Mouse (Mus musculus) liver, embryonic 11.5 days (tissue): ENCODE measurements at regions not wholly inside any gene's neighbourhood (a gene's known extent, or its start where the extent isn't known, plus 50 kb on each side); places are given as distances from the start of the nearest gene placed in this dataset.
"Not testable (repeated sequence)": the region's sequence is repeated elsewhere in the genome, so short reads cannot be mapped to it uniquely, and the experiment has no call there.

Source experiments
- ATAC-seq: fragments of 200-750 bp; cut with Nextera tagmentation; replicated peaks from 2 replicates; pipeline ENCODE4 v1.8.0; 2017; ENCODE audit warnings: moderate number of reproducible peaks, mild to moderate bottlenecking, moderate TSS enrichment, moderate library complexity; ENCODE audit not compliant: low FRiP score
- DNase-seq: peaks from one replicate; pipeline ENCODE4 v3.0.0-alpha.2; 2017; ENCODE audit warnings: low spot score
- H3K27ac ChIP-seq: fragments of 300-500 bp; sonication (generic); 2 replicates; pipeline ENCODE4 v1.5.1; 2014; ENCODE audit warnings: mild to moderate bottlenecking, low read depth, low read length, control low read depth
- H3K27me3 ChIP-seq: fragments of 300-500 bp; sonication (generic); replicated peaks from 2 replicates; pipeline ENCODE4 v1.6.1; 2014; ENCODE audit warnings: low read length, mixed read lengths; ENCODE audit not compliant: control insufficient read depth, insufficient read depth
- H3K36me3 ChIP-seq: fragments of 300-500 bp; sonication (generic); 2 replicates; pipeline ENCODE4 v1.6.1; 2014; ENCODE audit warnings: mild to moderate bottlenecking, low read length, moderate library complexity, mixed read lengths; ENCODE audit not compliant: control insufficient read depth, insufficient read depth
- H3K4me1 ChIP-seq: fragments of 300-500 bp; sonication (generic); replicated peaks from 2 replicates; pipeline ENCODE4 v1.6.1; 2014; ENCODE audit warnings: low read length, mixed read lengths; ENCODE audit not compliant: control insufficient read depth, insufficient read depth
- H3K4me2 ChIP-seq: fragments of 300-500 bp; sonication (generic); 2 replicates; pipeline ENCODE4 v1.6.1; 2014; ENCODE audit warnings: mild to moderate bottlenecking, control low read depth, moderate library complexity
- H3K4me3 ChIP-seq: fragments of 300-500 bp; sonication (generic); 2 replicates; pipeline ENCODE4 v1.5.1; 2014; ENCODE audit warnings: low read depth, low read length, control low read depth
- H3K9ac ChIP-seq: fragments of 300-500 bp; sonication (generic); 2 replicates; pipeline ENCODE4 v1.6.1; 2014; ENCODE audit warnings: low read depth, low read length, control low read depth
- H3K9me3 ChIP-seq: fragments of 300-500 bp; sonication (generic); 2 replicates; pipeline ENCODE4 v1.6.1; 2016; ENCODE audit warnings: low read length, inconsistent platforms, mixed read lengths; ENCODE audit not compliant: control insufficient read depth
- WGBS: fragments of 180-500 bp; shearing (Covaris S2); extraction: QIAGEN DNeasy Blood & Tissue Kit; methylation state at CpG from one replicate; pipeline ENCODE4 v1.1.7; 2014; 5-methylcytosine and 5-hydroxymethylcytosine counted together

DNA sequence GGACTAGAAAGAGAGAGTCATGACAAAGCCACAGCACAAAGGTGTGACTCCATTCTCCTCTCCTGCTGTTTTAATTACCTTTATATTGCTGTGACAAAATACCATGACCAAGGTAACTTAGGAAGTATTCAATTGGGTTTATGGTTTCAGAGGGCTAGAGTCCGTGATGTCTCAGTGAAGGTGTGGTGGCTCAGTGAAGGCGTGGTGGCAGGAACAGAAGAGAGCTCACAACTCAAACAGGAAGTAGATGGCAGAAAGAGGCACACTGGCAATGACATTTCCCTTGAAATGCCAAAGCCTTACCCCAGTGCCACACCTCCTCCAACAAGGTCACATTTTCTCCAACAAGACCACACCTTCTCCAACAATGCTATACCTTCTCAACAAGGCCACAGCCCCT is 114.4 kb upstream of the Rybp start:
- WGBS = 81% methylated on average over 2 of the region's 2 CpGs
- Histone ChIP-seq H3K27ac (no peak overlapping the region), H3K9me3 (no peaks in the 10 kb centered on the region), H3K27me3 (no peaks in the 10 kb centered on the region), H3K36me3 (no peaks in the 10 kb centered on the region), H3K4me3 (no peak overlapping the region), H3K4me2 (no peak overlapping the region), H3K9ac (no peak overlapping the region), H3K4me1 (no peaks in the 10 kb centered on the region)
- no peak for ATAC-seq
- DNase-seq = no peak

DNA sequence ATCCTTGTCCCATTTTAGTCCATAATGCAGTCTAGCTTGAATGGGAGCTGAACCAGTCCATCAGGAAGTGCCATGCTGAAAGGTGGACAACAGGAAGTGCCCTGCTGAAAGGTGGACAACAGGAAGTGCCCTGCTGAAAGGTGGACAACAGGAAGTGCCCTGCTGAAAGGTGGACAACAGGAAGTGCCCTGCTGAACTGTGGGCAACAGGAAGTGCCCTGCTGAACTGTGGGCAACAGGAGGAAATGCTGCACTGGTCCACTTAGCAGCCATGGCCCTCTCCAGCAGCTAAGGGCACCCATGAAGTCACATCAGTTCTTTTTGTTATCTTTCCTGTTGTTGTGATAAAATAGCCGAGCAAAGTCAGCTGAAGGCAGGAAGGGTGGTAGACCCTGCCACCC is 112.1 kb upstream of the Rybp start:
- H3K9me3 ChIP-seq, H3K4me2 ChIP-seq, DNase-seq, ATAC-seq, H3K4me1 ChIP-seq, H3K27ac ChIP-seq, H3K4me3 ChIP-seq, H3K27me3 ChIP-seq, H3K36me3 ChIP-seq, H3K9ac ChIP-seq: not testable (repeated sequence)
- WGBS = 48% methylated on average over 1 of the region's 1 CpGs

DNA sequence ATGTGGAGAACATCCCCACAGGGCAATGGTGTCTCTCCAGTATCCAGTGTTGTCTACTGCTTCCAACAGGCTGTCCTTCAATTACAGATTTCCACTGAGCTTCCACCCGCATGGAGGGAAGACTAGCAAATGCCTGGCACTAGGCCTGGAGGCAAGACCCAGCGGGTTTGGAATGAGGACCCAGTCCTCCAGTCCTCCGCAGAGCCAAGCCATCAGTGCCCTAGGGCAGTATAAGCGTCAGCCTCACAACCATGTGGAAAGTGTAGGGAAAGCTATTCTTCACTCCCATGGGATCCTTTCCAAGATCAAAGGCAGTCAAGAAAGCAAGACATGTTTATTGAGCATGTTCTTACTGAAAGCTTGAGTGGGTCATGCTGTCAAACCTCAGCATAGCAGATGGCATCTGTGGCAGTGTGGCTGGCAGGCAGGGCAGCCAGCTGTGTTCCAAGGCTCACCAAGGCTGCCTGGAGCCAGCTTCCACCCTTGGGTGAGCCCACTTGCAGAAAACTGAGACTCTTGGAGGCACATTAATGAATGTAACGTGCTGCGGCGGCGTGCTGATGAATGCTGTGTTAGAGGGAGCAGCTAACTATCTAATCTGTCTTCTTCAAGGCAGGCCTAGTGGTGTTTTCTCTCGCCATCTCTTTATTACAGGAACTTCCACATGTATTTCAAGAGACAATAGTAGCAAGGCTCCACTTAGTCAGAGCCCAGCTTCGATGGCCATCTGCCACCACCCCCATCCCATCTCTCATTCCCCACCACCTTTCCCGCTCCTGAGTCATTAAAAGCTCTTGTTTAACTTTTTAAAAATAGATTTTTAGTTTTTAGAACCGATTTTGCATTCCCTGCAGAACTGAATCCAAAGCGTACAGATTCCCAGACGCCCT is 109.3 kb upstream of the Rybp start:
- H3K4me2 ChIP-seq = no peak overlapping the region
- no peaks in the 10 kb centered on the region for H3K9me3 ChIP-seq
- no peak for DNase-seq
- 79% methylated on average over 14 of the region's 14 CpGs for WGBS
- H3K4me1 ChIP-seq = no peaks in the 10 kb centered on the region
- ATAC-seq = no peak
- H3K4me3 ChIP-seq = no peak overlapping the region
- no peak overlapping the region for H3K9ac ChIP-seq
- no peak overlapping the region for H3K27ac ChIP-seq
- no peaks in the 10 kb centered on the region for H3K27me3 ChIP-seq
- no peaks in the 10 kb centered on the region for H3K36me3 ChIP-seq

DNA sequence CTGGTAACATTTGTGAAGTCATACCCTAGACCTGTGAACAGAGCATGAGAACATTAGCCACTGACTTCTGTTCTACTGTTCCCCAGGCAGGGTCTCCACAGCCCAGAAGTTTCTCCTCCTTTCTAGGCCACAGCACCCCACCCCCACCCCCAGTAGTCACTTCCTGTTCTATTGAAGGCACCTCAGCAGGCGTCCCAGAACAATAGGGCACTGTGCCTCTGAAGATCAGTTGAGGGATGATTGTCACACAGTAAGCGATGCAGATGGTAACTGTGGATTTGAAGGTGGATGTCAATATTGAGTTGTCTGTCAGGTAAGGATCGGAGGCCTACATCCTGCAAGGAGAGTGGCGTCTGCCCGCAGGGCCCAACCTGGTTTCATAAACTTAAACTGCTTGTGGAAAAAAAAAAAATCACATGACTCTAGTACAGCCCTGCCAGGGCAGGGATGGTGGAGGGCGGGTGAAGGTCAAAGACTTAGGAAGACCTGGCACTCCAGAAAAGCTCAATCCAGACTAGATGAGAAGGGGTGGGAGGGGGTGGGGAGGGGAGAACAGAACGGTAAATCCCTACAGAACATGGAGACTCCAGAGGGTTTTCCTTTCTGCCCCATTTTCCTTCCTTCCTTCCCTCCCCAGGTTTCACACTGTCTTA is 103.1 kb upstream of the Rybp start:
- 72% methylated on average over 7 of the region's 7 CpGs for WGBS

DNA sequence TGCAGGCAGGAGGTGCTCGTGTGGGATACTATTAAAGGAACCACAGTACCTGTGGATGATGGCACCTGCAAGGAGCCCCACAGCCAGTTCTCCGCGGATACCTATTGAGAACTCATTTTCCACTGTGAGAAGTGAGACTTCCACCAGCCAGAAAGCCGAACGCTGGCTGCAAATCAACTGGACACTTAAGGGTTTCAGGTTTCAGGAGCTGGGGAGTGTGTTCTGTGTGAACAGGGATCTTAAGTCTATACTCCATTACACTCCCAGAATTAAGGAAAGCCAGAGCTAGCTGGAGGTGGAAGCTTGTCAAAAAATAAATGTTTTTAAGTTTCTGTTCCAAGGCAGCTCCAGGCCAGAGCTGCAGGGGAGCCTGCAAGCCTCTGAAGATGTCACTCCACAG is 99.8 kb upstream of the Rybp start:
- Histone ChIP-seq H3K27me3 (no peaks in the 10 kb centered on the region; the same call in 1 of the 2 replicates), H3K9me3 (no peaks in the 10 kb centered on the region), H3K4me2 (no peak overlapping the region), H3K27ac (no peak overlapping the region), H3K9ac (no peak overlapping the region), H3K36me3 (no peaks in the 10 kb centered on the region), H3K4me1 (no peaks in the 10 kb centered on the region), H3K4me3 (no peak overlapping the region)
- no peak for ATAC-seq
- no peak for DNase-seq
- WGBS = 49% methylated on average over 5 of the region's 5 CpGs

More for the DNA sequence above, 103.1 kb upstream of the Rybp start:
- H3K4me3 ChIP-seq = no peak overlapping the region
- H3K36me3 ChIP-seq = no peaks in the 10 kb centered on the region
- H3K9ac ChIP-seq = no peak overlapping the region
- H3K27ac ChIP-seq = no peak overlapping the region
- H3K4me2 ChIP-seq = no peak overlapping the region
- no peaks in the 10 kb centered on the region for H3K9me3 ChIP-seq
- no peak for DNase-seq
- no peaks in the 10 kb centered on the region; the same call in 1 of the 2 replicates for H3K27me3 ChIP-seq
- no peaks in the 10 kb centered on the region for H3K4me1 ChIP-seq
- no peak for ATAC-seq

DNA sequence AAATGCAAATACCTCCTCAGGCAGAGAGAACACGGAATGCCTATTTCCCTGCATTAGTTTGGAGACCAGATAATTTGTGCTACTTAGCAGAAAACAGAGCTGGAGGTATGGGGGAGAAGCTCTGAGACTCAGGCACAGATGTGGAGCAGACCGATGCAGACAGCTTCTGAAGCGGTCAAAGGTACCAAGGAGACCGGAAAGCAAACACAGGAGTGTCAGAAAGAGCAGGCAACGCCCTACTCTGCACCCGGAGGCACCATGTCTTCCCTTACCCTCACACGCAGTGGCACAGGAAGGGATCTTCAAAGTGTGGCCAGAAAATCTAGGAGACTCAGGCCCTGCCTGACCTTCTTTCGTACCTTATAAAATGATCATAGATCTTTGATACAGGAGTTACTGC is 98.4 kb upstream of the Rybp start:
- ATAC-seq = no peak
- Histone ChIP-seq H3K9ac (no peak overlapping the region), H3K27ac (no peak overlapping the region), H3K9me3 (no peaks in the 10 kb centered on the region), H3K36me3 (no peaks in the 10 kb centered on the region), H3K4me2 (no peak overlapping the region), H3K27me3 (no peaks in the 10 kb centered on the region; the same call in 1 of the 2 replicates), H3K4me3 (no peak overlapping the region), H3K4me1 (no peaks in the 10 kb centered on the region)
- WGBS = 49% methylated on average over 8 of the region's 8 CpGs
- no peak for DNase-seq

DNA sequence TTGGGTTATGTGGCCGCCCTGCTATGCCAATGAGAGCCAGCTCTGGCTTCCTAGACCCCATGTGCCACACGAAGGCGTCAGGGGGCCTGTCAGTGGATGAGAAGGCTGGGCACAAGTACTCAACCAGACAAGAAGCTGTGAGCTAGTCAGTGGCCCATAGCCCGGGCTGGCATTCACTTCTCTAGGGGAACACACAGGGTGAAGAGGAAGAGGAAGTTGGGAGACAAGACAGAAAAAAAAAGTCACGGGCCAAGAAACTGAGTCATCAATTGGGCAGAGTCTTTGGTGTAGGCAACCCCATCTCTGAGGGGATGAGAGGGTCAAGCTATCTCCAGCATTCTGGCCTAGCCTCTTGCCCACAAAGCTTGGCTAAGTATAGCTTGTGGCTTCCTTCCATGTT is 93.8 kb upstream of the Rybp start:
- H3K27me3 ChIP-seq = peaks cover 3% of the 10 kb centered on the region; the same call in 1 of the 2 replicates
- no peak overlapping the region for H3K4me2 ChIP-seq
- no peak overlapping the region for H3K27ac ChIP-seq
- no peak overlapping the region for H3K4me3 ChIP-seq
- 50% methylated on average over 5 of the region's 5 CpGs for WGBS
- no peaks in the 10 kb centered on the region for H3K4me1 ChIP-seq
- no peak for ATAC-seq
- DNase-seq = no peak
- no peaks in the 10 kb centered on the region for H3K36me3 ChIP-seq
- H3K9ac ChIP-seq = no peak overlapping the region
- no peaks in the 10 kb centered on the region for H3K9me3 ChIP-seq

DNA sequence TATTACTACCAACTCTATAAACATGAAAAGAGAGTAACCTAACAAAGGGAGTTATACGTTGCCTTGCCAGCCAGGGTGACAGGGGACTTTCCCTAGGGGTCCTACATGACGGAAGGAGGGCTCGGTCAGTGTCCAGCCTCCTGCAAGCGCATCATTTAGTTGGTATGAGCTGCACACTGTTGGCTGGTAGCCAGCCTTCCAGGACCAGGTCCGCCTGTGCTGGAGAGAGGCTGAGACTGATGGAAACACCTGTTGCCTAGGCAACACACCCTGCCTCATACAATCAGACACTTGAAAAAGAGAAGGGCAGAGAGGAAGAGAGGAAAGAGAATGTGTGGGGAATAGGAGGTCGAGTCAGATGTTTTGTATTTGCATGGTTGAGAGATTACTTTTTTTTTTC is 93.3 kb upstream of the Rybp start:
- 61% methylated on average over 6 of the region's 6 CpGs for WGBS
- no peaks in the 10 kb centered on the region for H3K36me3 ChIP-seq
- no peak overlapping the region for H3K4me2 ChIP-seq
- DNase-seq (no peak), ATAC-seq (no peak)
- no peak overlapping the region for H3K9ac ChIP-seq
- no peak overlapping the region for H3K4me3 ChIP-seq
- H3K27ac ChIP-seq = no peak overlapping the region
- 0 out of 2 replicates have a peak, but pooled peaks cover 3% of the 10 kb centered on the region for H3K27me3 ChIP-seq
- H3K4me1 ChIP-seq = no peaks in the 10 kb centered on the region
- no peaks in the 10 kb centered on the region for H3K9me3 ChIP-seq

DNA sequence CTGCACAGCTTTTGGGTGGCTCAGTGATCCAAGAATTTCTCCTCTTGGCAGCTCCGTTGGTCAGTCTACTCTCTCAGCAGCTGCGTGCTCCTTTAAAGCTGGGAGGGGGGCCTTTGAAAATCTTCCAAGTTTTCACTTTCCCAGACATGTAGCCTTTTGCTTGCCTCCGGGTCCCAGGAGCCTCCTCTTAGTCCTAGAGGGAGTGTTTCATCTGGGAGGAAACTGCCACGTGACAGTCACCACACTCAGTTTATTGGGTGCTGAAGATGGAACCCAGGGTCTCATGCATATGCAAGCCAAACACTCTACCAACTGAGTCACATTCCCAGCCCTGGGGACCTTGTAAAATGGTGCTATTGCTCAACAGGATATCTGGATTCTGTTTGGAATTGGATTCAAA is 92.5 kb upstream of the Rybp start:
- no peak overlapping the region for H3K9ac ChIP-seq
- H3K27ac ChIP-seq = no peak overlapping the region
- DNase-seq (no peak), ATAC-seq (no peak)
- H3K36me3 ChIP-seq = no peaks in the 10 kb centered on the region
- H3K4me3 ChIP-seq = no peak overlapping the region
- 0 out of 2 replicates have a peak, but pooled peaks cover 3% of the 10 kb centered on the region for H3K27me3 ChIP-seq
- 53% methylated on average over 4 of the region's 4 CpGs for WGBS
- H3K4me2 ChIP-seq = no peak overlapping the region
- H3K9me3 ChIP-seq = no peaks in the 10 kb centered on the region
- no peaks in the 10 kb centered on the region for H3K4me1 ChIP-seq
